Mouse (Mus musculus) gastrocnemius, postnatal 4 days (tissue): Measurements from ENCODE around the gene Megf11. TPM values are rescaled to one million over a fixed set of nuclear protein-coding genes. Genes with fewer than 3 reads are reported as not detected.

Source experiments
- DNase-seq, 2 experiments: peaks; one replicate each; pipeline ENCODE4 v3.0.0; 2021 to 2022; ENCODE audit warnings: low spot score in 2 of 2, mixed read lengths in 2 of 2
- total RNA-seq, 2 experiments: library from RNA; stranded (reverse); gene quantifications; 2 replicates each; pipeline ENCODE4 v1.2.3; 2021

Megf11 gene
- total RNA-seq, 2 experiments from 2014 or later: 0.71 to 1.1 TPM

GRCm38 (mm10) chr9:64557846-64558530, 172.6 kb downstream of the Megf11 start:
- DNase-seq: no peak

GRCm38 (mm10) chr9:64564315-64564767, 178.9 kb downstream of the Megf11 start:
- DNase-seq: no peak

- no peak for DNase-seq
Measured at GRCm38 (mm10) chr9:64565915-64566314, 180.5 kb downstream of the Megf11 start.

- no peak for DNase-seq
Measured at GRCm38 (mm10) chr9:64566376-64566775, 180.9 kb downstream of the Megf11 start.

- no peak for DNase-seq
Measured at GRCm38 (mm10) chr9:64567482-64567881, 182.1 kb downstream of the Megf11 start.

- no peak for DNase-seq
Measured at GRCm38 (mm10) chr9:64568467-64569260, 183.2 kb downstream of the Megf11 start.

- no peak for DNase-seq
Measured at GRCm38 (mm10) chr9:64570448-64570847, 185.0 kb downstream of the Megf11 start.

- no peak for DNase-seq
Measured at GRCm38 (mm10) chr9:64571091-64571490, 185.7 kb downstream of the Megf11 start.

GRCm38 (mm10) chr9:64572629-64573190, 187.3 kb downstream of the Megf11 start:
- no peak for DNase-seq

- DNase-seq: no peak
Measured at GRCm38 (mm10) chr9:64575658-64576057, 190.2 kb downstream of the Megf11 start.

GRCm38 (mm10) chr9:64576143-64576878, 190.9 kb downstream of the Megf11 start:
- DNase-seq: no peak

GRCm38 (mm10) chr9:64577156-64577555, 191.7 kb downstream of the Megf11 start:
- no peak for DNase-seq

- DNase-seq: no peak
Measured at GRCm38 (mm10) chr9:64578014-64578413, 192.6 kb downstream of the Megf11 start.

GRCm38 (mm10) chr9:64579306-64579705, 193.9 kb downstream of the Megf11 start:
- no peak for DNase-seq

- no peak for DNase-seq
Measured at GRCm38 (mm10) chr9:64586292-64586691, 200.9 kb downstream of the Megf11 start.

GRCm38 (mm10) chr9:64587991-64588390, 202.6 kb downstream of the Megf11 start:
- no peak for DNase-seq

GRCm38 (mm10) chr9:64590634-64591041, 205.2 kb downstream of the Megf11 start:
- peak in 1 of 2 experiments; percentile 42 for DNase-seq

- DNase-seq: no peak
Measured at GRCm38 (mm10) chr9:64591436-64591835, 206.0 kb downstream of the Megf11 start.

GRCm38 (mm10) chr9:64594442-64594841, 209.0 kb downstream of the Megf11 start:
- DNase-seq: no peak

- no peak for DNase-seq
Measured at GRCm38 (mm10) chr9:64598427-64598826, 213.0 kb downstream of the Megf11 start.

- DNase-seq: no peak
Measured at GRCm38 (mm10) chr9:64600731-64601130, 215.3 kb downstream of the Megf11 start.
